Mouse (Mus musculus): ENCODE measurements around the gene Ifitm3.

GRCm38 (mm10) chr7:140982971-140983370, 27.6 kb downstream of the Ifitm3 start:
- TF ChIP-seq CHD2 (IDR thresholded peaks at IDR 0.05; ENCODE audit: low read depth, low read length) (no peak), ZNF384 (IDR thresholded peaks at IDR 0.05; ENCODE audit: low read depth, low read length) (no peak), HCFC1 (IDR thresholded peaks at IDR 0.05; ENCODE audit: borderline replicate concordance, insufficient read depth, low read length) (no peak)

All from ES-E14 (cell line).